In the genomic region with DNA sequence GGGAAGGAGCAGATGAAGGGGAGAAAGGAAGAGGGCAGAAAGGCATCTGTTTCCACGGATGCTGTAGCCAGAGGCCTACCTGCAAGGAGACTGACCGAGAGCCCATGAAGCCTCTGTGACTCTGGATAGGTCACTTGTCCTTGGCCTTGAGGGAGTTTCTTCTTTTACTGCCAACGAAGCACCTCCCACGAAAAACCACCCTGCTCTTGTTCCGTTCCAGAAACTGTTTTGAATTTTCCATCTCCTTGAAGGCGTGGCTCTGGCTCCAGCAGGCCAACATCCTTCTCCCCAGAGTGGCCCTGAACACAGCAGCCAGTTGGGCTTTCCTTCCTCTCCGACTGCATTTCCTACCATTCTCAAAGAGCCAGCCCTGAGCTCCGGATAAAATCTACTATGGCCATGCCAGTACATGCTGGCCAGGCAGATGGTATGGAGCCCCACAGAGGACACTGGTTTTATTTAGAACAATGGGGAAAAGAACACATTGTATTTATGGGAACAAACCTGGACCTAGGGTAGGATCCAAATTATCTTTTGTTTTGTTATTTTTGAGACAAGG, we compare ENCODE assay signal across 8 mouse cellular contexts. TPM values are rescaled to one million over a fixed set of nuclear protein-coding genes. Genes with fewer than 3 reads are reported as not detected.
A peak's percentile ranks its signal among the peaks of the same experiment; 100 is the strongest.
DNase-seq lines count a peak whose midpoint lies in the region; ATAC-seq lines count a peak whose summit lies in the region.

No protein-coding gene starts in this region.

- H3K9me3 ChIP-seq in kidney, embryonic 14.5 days (ENCODE audit: control insufficient read depth, low read length), result no peaks in the 10 kb centered on the region
- H3K9me3 ChIP-seq in embryonic facial prominence, embryonic 15.5 days (replicated peaks), result no peaks in the 10 kb centered on the region
- no peaks in the 10 kb centered on the region for H3K9me3 ChIP-seq in intestine, embryonic 16.5 days (ENCODE audit: control insufficient read depth, low read length)
- no peaks in the 10 kb centered on the region for H3K9me3 ChIP-seq in midbrain, embryonic 15.5 days

- no peak for ATAC-seq in kidney, embryonic 14.5 days (ENCODE audit: low FRiP score, low TSS enrichment)
- ATAC-seq in embryonic facial prominence, embryonic 15.5 days (ENCODE audit: insufficient number of reproducible peaks, low FRiP score, low TSS enrichment, low read depth), result no peak
- no peak for ATAC-seq in intestine, embryonic 16.5 days
- no peak for ATAC-seq in midbrain, embryonic 15.5 days (replicated peaks)

- no peak overlapping the region for H3K9ac ChIP-seq in kidney, embryonic 14.5 days (ENCODE audit: low read depth, low read length)
- H3K9ac ChIP-seq in embryonic facial prominence, embryonic 15.5 days, result no peak overlapping the region
- H3K9ac ChIP-seq in intestine, embryonic 16.5 days (ENCODE audit: low read depth, low read length), result 0 out of 2 replicates have a peak overlapping the region, but pooled peaks have one; percentile 32
- H3K9ac ChIP-seq in midbrain, embryonic 15.5 days, result no peak overlapping the region

- no peaks in the 10 kb centered on the region for H3K27me3 ChIP-seq in kidney, embryonic 14.5 days (ENCODE audit: control insufficient read depth, insufficient read depth, low read length)
- H3K27me3 ChIP-seq in embryonic facial prominence, embryonic 15.5 days, result no peaks in the 10 kb centered on the region
- no peaks in the 10 kb centered on the region for H3K27me3 ChIP-seq in intestine, embryonic 16.5 days (replicated peaks; ENCODE audit: control insufficient read depth, insufficient read depth, low read length)
- no peaks in the 10 kb centered on the region for H3K27me3 ChIP-seq in midbrain, embryonic 15.5 days (replicated peaks)

- peaks cover 28% of the 10 kb centered on the region for H3K4me1 ChIP-seq in kidney, embryonic 14.5 days (ENCODE audit: control insufficient read depth, insufficient read depth, low read length)
- peaks cover 52% of the 10 kb centered on the region for H3K4me1 ChIP-seq in embryonic facial prominence, embryonic 15.5 days
- H3K4me1 ChIP-seq in intestine, embryonic 16.5 days (ENCODE audit: control insufficient read depth, insufficient read depth, low read length), result peaks cover 32% of the 10 kb centered on the region
- peaks cover 62% of the 10 kb centered on the region for H3K4me1 ChIP-seq in midbrain, embryonic 15.5 days

- WGBS in kidney, embryonic 14.5 days, result 77% methylated on average over 8 of the region's 8 CpGs
- 64% methylated on average over 8 of the region's 8 CpGs for WGBS in embryonic facial prominence, embryonic 15.5 days
- 82% methylated on average over 8 of the region's 8 CpGs for WGBS in intestine, embryonic 16.5 days
- 84% methylated on average over 8 of the region's 8 CpGs for WGBS in midbrain, embryonic 15.5 days

- no peak overlapping the region for H3K4me3 ChIP-seq in kidney, embryonic 14.5 days (ENCODE audit: low read length)
- no peak overlapping the region for H3K4me3 ChIP-seq in embryonic facial prominence, embryonic 15.5 days (replicated peaks)
- no peak overlapping the region for H3K4me3 ChIP-seq in intestine, embryonic 16.5 days (ENCODE audit: low read length)
- H3K4me3 ChIP-seq in midbrain, embryonic 15.5 days, result no peak overlapping the region

- H3K27ac ChIP-seq in kidney, embryonic 14.5 days (ENCODE audit: low read depth, low read length), result no peak overlapping the region
- peak overlapping the region; percentile 41; the same call in 1 of the 2 replicates for H3K27ac ChIP-seq in embryonic facial prominence, embryonic 15.5 days (replicated peaks)
- H3K27ac ChIP-seq in intestine, embryonic 16.5 days (ENCODE audit: low read length), result 0 out of 2 replicates have a peak overlapping the region, but pooled peaks have one; percentile 31
- H3K27ac ChIP-seq in midbrain, embryonic 15.5 days, result no peak overlapping the region

- H3K36me3 ChIP-seq in kidney, embryonic 14.5 days (ENCODE audit: control insufficient read depth, insufficient read depth, low read length), result peaks cover 14% of the 10 kb centered on the region; the same call in 1 of the 2 replicates
- H3K36me3 ChIP-seq in embryonic facial prominence, embryonic 15.5 days, result peaks cover 20% of the 10 kb centered on the region
- H3K36me3 ChIP-seq in intestine, embryonic 16.5 days (ENCODE audit: control insufficient read depth, insufficient read depth, low read length), result peaks cover 2% of the 10 kb centered on the region; the same call in 1 of the 2 replicates
- no peaks in the 10 kb centered on the region for H3K36me3 ChIP-seq in midbrain, embryonic 15.5 days (replicated peaks)

- DNase-seq in kidney, adult 11 months, result peak; percentile 65
- DNase-seq in ovary, postnatal 14 days (ENCODE audit: low spot score), result no peak
- DNase-seq in urinary bladder, postnatal 10 days (ENCODE audit: low spot score), result no peak
- DNase-seq in layer of hippocampus, postnatal 14 days (ENCODE audit: low spot score in 2 of 2), result no peak

- no peak overlapping the region for H3K4me2 ChIP-seq in kidney, embryonic 14.5 days (replicated peaks; ENCODE audit: low read depth, low read length)
- no peak overlapping the region for H3K4me2 ChIP-seq in embryonic facial prominence, embryonic 15.5 days (replicated peaks)
- H3K4me2 ChIP-seq in intestine, embryonic 16.5 days (ENCODE audit: low read depth, low read length), result no peak overlapping the region
- H3K4me2 ChIP-seq in midbrain, embryonic 15.5 days, result 0 out of 2 replicates have a peak overlapping the region, but pooled peaks have one; percentile 0

RNA-seq across cellular contexts. Expression of gene Ccdc28b, which starts 2.4 kb away (rescaled TPM):
- polyA plus RNA-seq in kidney, embryonic 14.5 days (2014; fragmentation: Nextera tagmentation; extraction: Ambion mirVana), result 48.6 and 56.0 TPM in 2 replicates
- polyA plus RNA-seq in embryonic facial prominence, embryonic 15.5 days (2015; fragmentation: Nextera tagmentation; extraction: Ambion mirVana), result 63.3 and 66.7 TPM in 2 replicates
- 42.7 and 44.6 TPM in 2 replicates for polyA plus RNA-seq in intestine, embryonic 16.5 days (2015; fragmentation: Nextera tagmentation; extraction: Ambion mirVana)
- 166 and 173 TPM in 2 replicates for polyA plus RNA-seq in midbrain, embryonic 15.5 days (2015; fragmentation: Nextera tagmentation; extraction: Ambion mirVana)
- 100 to 1,000 TPM; 102 to 116 TPM for total RNA-seq in layer of hippocampus, postnatal 14 days (2021)

RNA-seq across cellular contexts. Expression of gene Iqcc, which starts 2.5 kb away (rescaled TPM):
- polyA plus RNA-seq in kidney, embryonic 14.5 days (2014; fragmentation: Nextera tagmentation; extraction: Ambion mirVana), result 30.1 and 30.6 TPM in 2 replicates
- polyA plus RNA-seq in embryonic facial prominence, embryonic 15.5 days (2015; fragmentation: Nextera tagmentation; extraction: Ambion mirVana), result 31.8 and 34.1 TPM in 2 replicates
- 24.3 and 31.2 TPM in 2 replicates for polyA plus RNA-seq in intestine, embryonic 16.5 days (2015; fragmentation: Nextera tagmentation; extraction: Ambion mirVana)
- 27.0 and 33.0 TPM in 2 replicates for polyA plus RNA-seq in midbrain, embryonic 15.5 days (2015; fragmentation: Nextera tagmentation; extraction: Ambion mirVana)
- 10 to 100 TPM; 31.3 to 35.7 TPM for total RNA-seq in layer of hippocampus, postnatal 14 days (2021)

RNA-seq across cellular contexts. Expression of gene Dcdc2b, which starts 7.3 kb away (rescaled TPM):
- 1.9 and 2.0 TPM in 2 replicates for polyA plus RNA-seq in kidney, embryonic 14.5 days (2014; fragmentation: Nextera tagmentation; extraction: Ambion mirVana)
- 3.4 and 3.7 TPM in 2 replicates for polyA plus RNA-seq in embryonic facial prominence, embryonic 15.5 days (2015; fragmentation: Nextera tagmentation; extraction: Ambion mirVana)
- 1.6 and 1.7 TPM in 2 replicates for polyA plus RNA-seq in intestine, embryonic 16.5 days (2015; fragmentation: Nextera tagmentation; extraction: Ambion mirVana)
- 4.2 and 4.6 TPM in 2 replicates for polyA plus RNA-seq in midbrain, embryonic 15.5 days (2015; fragmentation: Nextera tagmentation; extraction: Ambion mirVana)
- total RNA-seq in layer of hippocampus, postnatal 14 days (2021), result 1 to 10 TPM; 3.4 to 4.4 TPM

RNA-seq across cellular contexts. Expression of gene Txlna, which starts 19.5 kb away (rescaled TPM):
- 44.9 and 103 TPM in 2 replicates for polyA plus RNA-seq in kidney, embryonic 14.5 days (2014; fragmentation: Nextera tagmentation; extraction: Ambion mirVana)
- polyA plus RNA-seq in embryonic facial prominence, embryonic 15.5 days (2015; fragmentation: Nextera tagmentation; extraction: Ambion mirVana), result 88.0 and 91.4 TPM in 2 replicates
- 54.9 and 55.7 TPM in 2 replicates for polyA plus RNA-seq in intestine, embryonic 16.5 days (2015; fragmentation: Nextera tagmentation; extraction: Ambion mirVana)
- 52.7 and 59.2 TPM in 2 replicates for polyA plus RNA-seq in midbrain, embryonic 15.5 days (2015; fragmentation: Nextera tagmentation; extraction: Ambion mirVana)
- total RNA-seq in layer of hippocampus, postnatal 14 days (2021), result 10 to 100 TPM; 39.8 to 46.9 TPM

RNA-seq across cellular contexts. Expression of gene Tmem234, which starts 20.9 kb away (rescaled TPM):
- polyA plus RNA-seq in kidney, embryonic 14.5 days (2014; fragmentation: Nextera tagmentation; extraction: Ambion mirVana), result 213 and 219 TPM in 2 replicates
- 197 and 210 TPM in 2 replicates for polyA plus RNA-seq in embryonic facial prominence, embryonic 15.5 days (2015; fragmentation: Nextera tagmentation; extraction: Ambion mirVana)
- 180 and 186 TPM in 2 replicates for polyA plus RNA-seq in intestine, embryonic 16.5 days (2015; fragmentation: Nextera tagmentation; extraction: Ambion mirVana)
- polyA plus RNA-seq in midbrain, embryonic 15.5 days (2015; fragmentation: Nextera tagmentation; extraction: Ambion mirVana), result 198 and 199 TPM in 2 replicates
- 10 to 100 TPM; 86.1 to 90.9 TPM for total RNA-seq in layer of hippocampus, postnatal 14 days (2021)

Comparison
In these comparisons a context has a peak if more than half of its experiments do, and no peak if none do; other contexts are left out.
1. H3K27ac ChIP-seq: peak in embryonic facial prominence, embryonic 15.5 days (single experiment) and intestine, embryonic 16.5 days (single experiment); none in kidney, embryonic 14.5 days (single experiment) and midbrain, embryonic 15.5 days (single experiment).